Mouse (Mus musculus) lung, embryonic 15.5 days (tissue): ENCODE measurements around the gene 4930550C14Rik. TPM values are rescaled to one million over a fixed set of nuclear protein-coding genes. Genes with fewer than 3 reads are reported as not detected.
A peak's percentile ranks its signal among the peaks of the same experiment; 100 is the strongest.

Source experiments
- ATAC-seq: fragments of 200-750 bp; cut with Nextera tagmentation; 2 replicates; pipeline ENCODE4 v1.8.0; 2017; ENCODE audit warnings: moderate number of reproducible peaks, borderline replicate concordance; ENCODE audit not compliant: low FRiP score, low TSS enrichment; ENCODE audit errors: extremely low read depth
- H3K27ac ChIP-seq: fragments of 300-500 bp; sonication (generic); 2 replicates; pipeline ENCODE4 v1.5.1; 2015; ENCODE audit warnings: moderate library complexity, mild to moderate bottlenecking, inconsistent platforms
- H3K27me3 ChIP-seq: fragments of 300-500 bp; sonication (generic); 2 replicates; pipeline ENCODE4 v1.6.1; 2015; ENCODE audit warnings: inconsistent platforms
- H3K36me3 ChIP-seq: fragments of 300-500 bp; sonication (generic); 2 replicates; pipeline ENCODE4 v1.6.1; 2015; ENCODE audit warnings: inconsistent platforms
- H3K4me1 ChIP-seq: fragments of 300-500 bp; sonication (generic); 2 replicates; pipeline ENCODE4 v1.6.1; 2015; ENCODE audit warnings: inconsistent platforms
- H3K4me2 ChIP-seq: fragments of 300-500 bp; sonication (generic); 2 replicates; pipeline ENCODE4 v1.6.1; 2015; ENCODE audit warnings: inconsistent platforms, mild to moderate bottlenecking, moderate library complexity
- H3K4me3 ChIP-seq: fragments of 300-500 bp; sonication (generic); 2 replicates; pipeline ENCODE4 v1.5.1; 2015; ENCODE audit warnings: mild to moderate bottlenecking, inconsistent platforms
- H3K9ac ChIP-seq: fragments of 300-500 bp; sonication (generic); 2 replicates; pipeline ENCODE4 v1.6.1; 2015; ENCODE audit warnings: inconsistent platforms
- H3K9me3 ChIP-seq: fragments of 300-500 bp; sonication (generic); 2 replicates; pipeline ENCODE4 v1.6.1; 2016; ENCODE audit warnings: inconsistent platforms
- WGBS: fragments of 180-500 bp; shearing (Covaris S2); methylation state at CpG from one replicate; pipeline ENCODE4 v1.1.7; 2015; 5-methylcytosine and 5-hydroxymethylcytosine counted together
- polyA plus RNA-seq: library from polyadenylated mRNA; unstranded; fragments of >200 nt; fragmentation: Nextera tagmentation; extraction: Ambion mirVana; gene quantifications from 2 replicates; pipeline ENCODE4 v1.2.1, GENCODE M21; 2015

The 4930550C14Rik gene
- polyA plus RNA-seq, result 1.7 and 1.9 TPM in 2 replicates

- Histone ChIP-seq H3K9me3 (no peaks in the 10 kb centered on the region), H3K4me3 (0 out of 2 replicates have a peak within 1 kb of the TSS, but pooled peaks have one; percentile 11), H3K9ac (no peak within 1 kb of the TSS), H3K27ac (peak within 1 kb of the TSS; percentile 49), H3K36me3 (peaks cover 12% of the 10 kb centered on the region; the same call in 1 of the 2 replicates), H3K4me1 (peaks cover 24% of the 10 kb centered on the region), H3K27me3 (no peaks in the 10 kb centered on the region), H3K4me2 (peak within 1 kb of the TSS; percentile 45)
- ATAC-seq, result no peak
- WGBS, result 22% methylated on average over 11 of the region's 11 CpGs
These were observed at the start of gene 4930550C14Rik for GRCm38 (mm10) chr9:53402291-53402711. 4930550C14Rik (plus strand) TSS chr9:53402325.

- H3K27ac ChIP-seq, result no peak overlapping the region
- no peaks in the 10 kb centered on the region for H3K27me3 ChIP-seq
- WGBS, result 84% methylated on average over 5 of the region's 5 CpGs
- no peak overlapping the region for H3K9ac ChIP-seq
- H3K9me3 ChIP-seq, result no peaks in the 10 kb centered on the region
- no peak for ATAC-seq
- no peak overlapping the region for H3K4me2 ChIP-seq
- no peaks in the 10 kb centered on the region for H3K36me3 ChIP-seq
- no peaks in the 10 kb centered on the region; the same call in 1 of the 2 replicates for H3K4me1 ChIP-seq
- no peak overlapping the region for H3K4me3 ChIP-seq
These were observed 49.0 kb upstream of the 4930550C14Rik start for GRCm38 (mm10) chr9:53353161-53353560.

GRCm38 (mm10) chr9:53356219-53357155 lies 45.6 kb upstream of the 4930550C14Rik start:
- peak overlapping the region; percentile 87 for H3K27ac ChIP-seq
- H3K36me3 ChIP-seq, result no peaks in the 10 kb centered on the region
- WGBS, result 29% methylated on average over 14 of the region's 14 CpGs
- peak overlapping the region; percentile 9 for H3K4me3 ChIP-seq
- H3K9me3 ChIP-seq, result no peaks in the 10 kb centered on the region
- H3K4me2 ChIP-seq, result peak overlapping the region; percentile 41
- H3K4me1 ChIP-seq, result no peaks in the 10 kb centered on the region; the same call in 1 of the 2 replicates
- ATAC-seq, result peak; percentile 94
- no peak overlapping the region for H3K9ac ChIP-seq
- H3K27me3 ChIP-seq, result no peaks in the 10 kb centered on the region

- whole genome bisulfite sequencing, result 44% methylated on average over 3 of the region's 3 CpGs
These were observed 30.8 kb upstream of the 4930550C14Rik start for GRCm38 (mm10) chr9:53371339-53371738.

GRCm38 (mm10) chr9:53375907-53376306 lies 26.2 kb upstream of the 4930550C14Rik start:
- 66% methylated on average over 4 of the region's 4 CpGs for WGBS
- ATAC-seq, result no peak
- Histone ChIP-seq H3K4me3 (no peak overlapping the region), H3K36me3 (peaks cover 4% of the 10 kb centered on the region; the same call in 1 of the 2 replicates), H3K27me3 (no peaks in the 10 kb centered on the region), H3K9me3 (no peaks in the 10 kb centered on the region), H3K4me2 (no peak overlapping the region), H3K4me1 (0 out of 2 replicates have a peak, but pooled peaks cover 3% of the 10 kb centered on the region), H3K27ac (no peak overlapping the region), H3K9ac (no peak overlapping the region)

More at GRCm38 (mm10) chr9:53371339-53371738, 30.8 kb upstream of the 4930550C14Rik start:
- H3K4me2 ChIP-seq, result no peak overlapping the region
- H3K27me3 ChIP-seq, result no peaks in the 10 kb centered on the region
- H3K4me3 ChIP-seq, result no peak overlapping the region
- no peak overlapping the region for H3K9ac ChIP-seq
- H3K4me1 ChIP-seq, result no peaks in the 10 kb centered on the region
- H3K27ac ChIP-seq, result no peak overlapping the region
- H3K9me3 ChIP-seq, result no peaks in the 10 kb centered on the region
- no peak for ATAC-seq
- H3K36me3 ChIP-seq, result peaks cover 4% of the 10 kb centered on the region

- Histone ChIP-seq H3K9ac (no peak overlapping the region), H3K4me3 (no peak overlapping the region), H3K27me3 (no peaks in the 10 kb centered on the region), H3K36me3 (peaks cover 4% of the 10 kb centered on the region; the same call in 1 of the 2 replicates), H3K9me3 (no peaks in the 10 kb centered on the region), H3K27ac (no peak overlapping the region), H3K4me1 (0 out of 2 replicates have a peak, but pooled peaks cover 3% of the 10 kb centered on the region), H3K4me2 (no peak overlapping the region)
- no peak for ATAC-seq
- 84% methylated on average over 13 of the region's 13 CpGs for WGBS
These were observed 25.3 kb upstream of the 4930550C14Rik start for GRCm38 (mm10) chr9:53376820-53377219.

GRCm38 (mm10) chr9:53377597-53377996 lies 24.5 kb upstream of the 4930550C14Rik start:
- no peaks in the 10 kb centered on the region for H3K9me3 ChIP-seq
- WGBS, result 26% methylated on average over 5 of the region's 5 CpGs

GRCm38 (mm10) chr9:53378171-53378570 lies 24.0 kb upstream of the 4930550C14Rik start:
- Histone ChIP-seq H3K4me1 (peaks cover 14% of the 10 kb centered on the region), H3K36me3 (no peaks in the 10 kb centered on the region; the same call in 1 of the 2 replicates), H3K9me3 (no peaks in the 10 kb centered on the region), H3K27me3 (no peaks in the 10 kb centered on the region), H3K27ac (no peak overlapping the region), H3K4me2 (no peak overlapping the region), H3K4me3 (no peak overlapping the region), H3K9ac (no peak overlapping the region)
- WGBS, result 62% methylated on average over 3 of the region's 3 CpGs
- no peak for ATAC-seq

More at GRCm38 (mm10) chr9:53377597-53377996, 24.5 kb upstream of the 4930550C14Rik start:
- no peak for ATAC-seq
- peaks cover 8% of the 10 kb centered on the region for H3K4me1 ChIP-seq
- H3K27me3 ChIP-seq, result no peaks in the 10 kb centered on the region
- no peak overlapping the region for H3K4me2 ChIP-seq
- no peak overlapping the region for H3K27ac ChIP-seq
- no peak overlapping the region for H3K4me3 ChIP-seq
- H3K36me3 ChIP-seq, result peaks cover 4% of the 10 kb centered on the region; the same call in 1 of the 2 replicates
- H3K9ac ChIP-seq, result no peak overlapping the region

GRCm38 (mm10) chr9:53380595-53380994 lies 21.5 kb upstream of the 4930550C14Rik start:
- 57% methylated on average over 2 of the region's 2 CpGs for WGBS

GRCm38 (mm10) chr9:53381113-53381615 lies 21.0 kb upstream of the 4930550C14Rik start:
- no peak overlapping the region for H3K27ac ChIP-seq
- H3K4me2 ChIP-seq, result no peak overlapping the region
- H3K9me3 ChIP-seq, result no peaks in the 10 kb centered on the region
- peaks cover 24% of the 10 kb centered on the region for H3K4me1 ChIP-seq
- WGBS, result 80% methylated on average over 5 of the region's 5 CpGs
- H3K36me3 ChIP-seq, result no peaks in the 10 kb centered on the region; the same call in 1 of the 2 replicates
- no peak for ATAC-seq
- no peak overlapping the region for H3K4me3 ChIP-seq
- H3K27me3 ChIP-seq, result no peaks in the 10 kb centered on the region
- H3K9ac ChIP-seq, result no peak overlapping the region

More at GRCm38 (mm10) chr9:53380595-53380994, 21.5 kb upstream of the 4930550C14Rik start:
- Histone ChIP-seq H3K9me3 (no peaks in the 10 kb centered on the region), H3K27me3 (no peaks in the 10 kb centered on the region), H3K4me2 (no peak overlapping the region), H3K4me1 (peaks cover 22% of the 10 kb centered on the region), H3K4me3 (no peak overlapping the region), H3K36me3 (no peaks in the 10 kb centered on the region; the same call in 1 of the 2 replicates), H3K9ac (no peak overlapping the region), H3K27ac (no peak overlapping the region)
- ATAC-seq, result no peak

- under 1% methylated on average over 70 of the region's 75 CpGs for WGBS
- peaks cover 20% of the 10 kb centered on the region for H3K4me1 ChIP-seq
- peaks cover 8% of the 10 kb centered on the region for H3K36me3 ChIP-seq
- peak within 1 kb of the TSS; percentile 53 for H3K4me3 ChIP-seq
- peak; percentile 97 for ATAC-seq
- no peaks in the 10 kb centered on the region for H3K27me3 ChIP-seq
- H3K27ac ChIP-seq, result peak within 1 kb of the TSS; percentile 98
- peak within 1 kb of the TSS; percentile 68 for H3K4me2 ChIP-seq
- no peaks in the 10 kb centered on the region for H3K9me3 ChIP-seq
- peak within 1 kb of the TSS; percentile 78 for H3K9ac ChIP-seq
These were observed 17.9 kb upstream of the 4930550C14Rik start, which contains the start of gene Kdelc2 for GRCm38 (mm10) chr9:53383951-53384866. Kdelc2 (plus strand) TSS chr9:53384025.
